Mouse (Mus musculus) embryo, embryonic 10.5 days (tissue): ENCODE data around the gene Epp13.
"Not testable (repeated sequence)": the region's sequence is repeated elsewhere in the genome, so short reads cannot be mapped to it uniquely, and the experiment has no call there.

Experiments
- DNase-seq: peaks from one replicate; pipeline ENCODE4 v3.0.0-alpha.2; 2015; ENCODE audit warnings: low spot score

Epp13 gene

GRCm38 (mm10) chr7:6252410-6252809, at the start of gene Epp13:
Epp13 (plus strand) TSS chr7:6252710.
- DNase-seq = no peak

- DNase-seq = no peak
Measured at GRCm38 (mm10) chr7:6204200-6204599, 48.3 kb upstream of the Epp13 start.

- DNase-seq = no peak
Measured at GRCm38 (mm10) chr7:6213144-6213543, 39.4 kb upstream of the Epp13 start.

- DNase-seq = not testable (repeated sequence)
Measured at GRCm38 (mm10) chr7:6214691-6215090, 37.8 kb upstream of the Epp13 start.

GRCm38 (mm10) chr7:6220147-6220546, 32.4 kb upstream of the Epp13 start:
- no peak for DNase-seq

- no peak for DNase-seq
Measured at GRCm38 (mm10) chr7:6221978-6222377, 30.5 kb upstream of the Epp13 start, which contains the start of gene Zscan5b. Zscan5b (plus strand) TSS chr7:6222278.

GRCm38 (mm10) chr7:6228491-6228890, 24.0 kb upstream of the Epp13 start:
- DNase-seq = not testable (repeated sequence)

GRCm38 (mm10) chr7:6239787-6240186, 12.7 kb upstream of the Epp13 start:
- no peak for DNase-seq

GRCm38 (mm10) chr7:6240841-6241425, 11.6 kb upstream of the Epp13 start:
- peak; percentile 66 for DNase-seq

GRCm38 (mm10) chr7:6244361-6245292, 7.9 kb upstream of the Epp13 start:
- no peak for DNase-seq

- DNase-seq = no peak
Measured at GRCm38 (mm10) chr7:6254451-6254850, 1.9 kb downstream of the Epp13 start.

GRCm38 (mm10) chr7:6257386-6257785, 4.9 kb downstream of the Epp13 start:
- DNase-seq = no peak

- DNase-seq = no peak
Measured at GRCm38 (mm10) chr7:6258232-6259220, 6.0 kb downstream of the Epp13 start.

- not testable (repeated sequence) for DNase-seq
Measured at GRCm38 (mm10) chr7:6260004-6260403, 7.5 kb downstream of the Epp13 start.

- DNase-seq = no peak
Measured at GRCm38 (mm10) chr7:6262120-6262519, 9.6 kb downstream of the Epp13 start.

- no peak for DNase-seq
Measured at GRCm38 (mm10) chr7:6262984-6263383, 10.5 kb downstream of the Epp13 start.

GRCm38 (mm10) chr7:6265695-6266094, 13.2 kb downstream of the Epp13 start:
- DNase-seq = peak; percentile 35

GRCm38 (mm10) chr7:6277906-6278305, 25.4 kb downstream of the Epp13 start:
- DNase-seq = no peak

GRCm38 (mm10) chr7:6282749-6283148, 30.2 kb downstream of the Epp13 start:
- DNase-seq = peak; percentile 86

- DNase-seq = peak; percentile 94
Measured at GRCm38 (mm10) chr7:6283451-6284075, 31.1 kb downstream of the Epp13 start.

- DNase-seq = no peak
Measured at GRCm38 (mm10) chr7:6284442-6285012, 32.0 kb downstream of the Epp13 start.
